Mouse (Mus musculus): ENCODE results near the gene Ace. TPM values are rescaled to one million over a fixed set of nuclear protein-coding genes. Genes with fewer than 3 reads are reported as not detected.

Ace gene
- polyA plus RNA-seq, 1 experiment = 8.5 TPM

DNA sequence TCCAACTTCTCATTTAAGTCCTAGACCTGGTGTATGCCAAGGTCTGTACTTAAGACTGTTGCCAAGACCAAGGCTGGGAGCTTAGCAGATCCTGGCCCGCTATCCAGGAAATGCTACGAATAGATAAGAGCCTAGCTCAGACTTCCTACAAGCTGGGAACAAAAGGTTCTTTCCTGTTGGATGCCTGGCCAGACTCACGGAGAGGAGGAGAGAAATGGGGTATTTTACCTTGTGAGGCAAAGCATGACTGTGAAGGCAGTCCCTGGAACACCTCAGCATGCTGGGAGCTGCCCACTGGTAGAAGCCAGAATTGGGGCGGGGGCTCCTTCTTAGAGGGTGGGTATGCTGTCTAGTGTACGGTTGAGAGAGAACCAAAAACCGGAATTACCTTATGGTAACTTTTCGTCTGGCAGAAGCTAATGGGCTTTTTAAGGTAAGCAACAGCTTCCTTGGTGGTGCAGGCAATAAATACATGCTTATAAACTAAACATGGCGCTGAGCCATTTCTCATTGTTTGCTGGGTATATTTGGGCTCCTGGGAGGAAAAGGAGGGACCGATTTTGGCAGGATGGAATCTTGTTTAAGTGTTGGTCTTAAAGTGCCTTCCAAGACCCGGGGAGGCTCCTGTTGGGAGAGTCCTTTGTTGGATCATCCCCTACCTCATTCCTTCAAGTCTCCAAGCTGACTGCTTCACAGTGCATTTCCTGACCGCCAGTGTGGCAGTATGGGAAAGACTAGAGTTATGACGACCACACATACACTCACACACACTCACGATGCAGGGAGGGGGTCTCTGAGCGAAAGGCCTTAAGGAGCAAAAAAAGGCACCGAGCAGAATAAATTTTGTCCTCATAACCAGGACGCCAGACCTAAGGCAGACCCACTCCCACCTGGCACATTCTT is 22.7 kb upstream of the Ace start:
- no peak for DNase-seq (ENCODE audit: extremely low spot score in 1 of 2, low spot score in 1 of 2)

- DNase-seq (ENCODE audit: extremely low spot score in 1 of 2, low spot score in 1 of 2) = no peak
Measured at GRCm38 (mm10) chr11:105946694-105947154, 21.0 kb upstream of the Ace start.

DNA sequence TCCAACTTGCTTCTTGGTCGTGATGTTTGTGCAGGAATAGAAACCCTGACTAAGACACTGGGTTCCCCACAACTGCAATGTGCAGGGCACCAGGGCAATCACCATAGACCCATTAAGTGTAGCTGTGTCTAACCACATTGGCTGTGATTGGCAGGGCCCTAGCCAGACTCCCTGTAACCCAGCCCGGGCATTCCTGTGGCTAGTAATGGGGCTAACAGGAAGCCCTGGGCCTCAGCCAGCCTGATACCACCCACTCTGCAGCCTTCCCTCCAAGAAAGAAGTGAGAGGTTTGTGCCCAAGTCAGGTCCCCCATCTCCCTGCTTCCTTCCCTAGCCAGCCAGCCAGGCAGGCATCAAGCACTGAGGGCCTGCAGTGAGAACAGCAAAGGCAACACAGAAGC is 19.5 kb upstream of the Ace start:
- no peak for DNase-seq (ENCODE audit: extremely low spot score in 1 of 2, low spot score in 1 of 2)

GRCm38 (mm10) chr11:105950519-105950918 is 17.2 kb upstream of the Ace start:
- no peak for DNase-seq (ENCODE audit: extremely low spot score in 1 of 2, low spot score in 1 of 2)

DNA sequence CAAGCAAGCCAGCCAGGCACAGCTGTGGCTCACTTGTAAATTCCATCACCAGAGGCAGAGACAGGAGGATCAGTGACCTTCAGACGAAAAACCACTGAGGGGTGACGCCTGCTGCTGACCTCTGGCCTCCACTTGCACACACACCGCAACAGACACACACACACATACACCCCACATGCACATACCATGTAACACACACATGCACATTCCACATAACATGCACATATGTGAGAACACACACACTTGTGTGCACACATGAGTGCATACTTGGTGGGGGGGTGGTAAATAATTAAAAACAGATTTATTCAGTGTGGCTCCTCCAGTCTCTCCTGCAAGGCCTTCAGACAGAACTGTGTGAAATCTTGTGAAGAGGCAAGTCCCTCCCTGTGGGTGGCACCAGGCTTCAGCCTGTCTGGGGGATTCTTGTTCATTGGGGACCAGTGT is 16.1 kb upstream of the Ace start:
- DNase-seq (ENCODE audit: extremely low spot score in 1 of 2, low spot score in 1 of 2) = no peak

DNA sequence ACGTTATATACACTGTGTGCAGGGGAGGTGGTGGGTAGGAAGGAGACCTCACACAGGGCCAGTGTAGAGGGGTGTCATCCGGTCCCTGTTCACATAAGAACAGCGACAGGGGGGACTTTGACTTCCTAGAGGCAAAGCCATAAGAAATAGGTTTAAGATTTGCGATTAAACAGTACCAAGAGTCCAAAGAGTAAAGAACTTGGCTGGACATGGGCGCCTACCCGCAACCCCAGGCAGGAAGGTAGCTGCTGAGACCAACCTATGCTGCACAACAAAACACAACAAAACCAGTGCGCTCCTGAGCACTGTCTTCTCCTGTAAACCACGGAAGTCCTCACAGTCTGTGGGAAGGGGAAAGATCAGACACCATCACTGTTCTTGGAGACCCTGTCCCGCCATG is 15.6 kb upstream of the Ace start:
- no peak for DNase-seq (ENCODE audit: extremely low spot score in 1 of 2, low spot score in 1 of 2)

DNA sequence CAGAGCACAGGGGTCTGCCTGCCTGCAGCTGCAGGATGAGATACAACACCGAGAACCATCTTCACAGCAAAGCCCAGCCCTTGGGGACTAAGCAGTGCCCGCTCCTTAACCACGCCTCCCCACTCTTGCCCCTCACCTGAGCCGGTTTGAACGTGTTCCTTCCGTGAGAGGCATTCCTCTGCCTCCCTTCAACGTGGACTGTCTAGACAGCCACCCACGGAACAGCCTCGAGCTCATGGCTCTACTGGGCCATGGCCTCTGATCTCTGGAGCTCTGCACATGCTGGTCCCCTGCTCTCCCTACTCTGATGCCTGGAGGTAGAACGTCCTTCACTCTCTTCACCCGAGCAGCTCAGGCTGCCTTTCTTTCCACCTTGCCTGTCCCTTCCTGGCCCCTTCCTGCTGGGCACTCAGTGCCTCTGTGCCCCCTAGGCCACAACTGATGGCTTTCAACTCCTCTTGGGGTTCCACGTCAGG is 14.8 kb upstream of the Ace start, which contains the start of gene Cyb561:
Gene Cyb561 (minus strand): TSS at position 426 of the 476 bp plus-strand sequence.
- no peak for DNase-seq (ENCODE audit: extremely low spot score in 1 of 2, low spot score in 1 of 2)

DNA sequence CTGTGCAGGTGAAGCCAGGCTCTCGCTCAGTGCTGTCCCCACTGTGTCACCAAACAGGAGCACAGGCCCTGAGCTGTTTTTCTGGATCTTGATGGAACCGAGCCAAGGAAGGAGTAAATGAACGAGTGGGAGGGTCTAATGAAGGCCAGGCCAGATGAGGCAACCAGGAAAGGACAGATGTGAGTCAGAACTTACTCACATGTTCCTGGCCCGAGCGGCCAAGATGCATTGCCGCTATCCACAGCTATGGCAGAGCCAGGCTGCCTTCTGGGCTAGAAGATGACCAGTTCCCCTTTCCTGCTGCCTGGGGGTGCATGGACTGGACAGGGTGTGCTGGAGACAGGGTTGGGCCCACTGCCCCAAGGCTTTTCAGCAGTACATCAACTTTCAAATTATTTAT is 14.3 kb upstream of the Ace start:
- no peak for DNase-seq (ENCODE audit: extremely low spot score in 1 of 2, low spot score in 1 of 2)

GRCm38 (mm10) chr11:105955815-105956430 is 11.8 kb upstream of the Ace start:
- no peak for DNase-seq (ENCODE audit: extremely low spot score in 1 of 2, low spot score in 1 of 2)

GRCm38 (mm10) chr11:105957501-105957900 is 10.2 kb upstream of the Ace start:
- no peak for DNase-seq (ENCODE audit: extremely low spot score in 1 of 2, low spot score in 1 of 2)

- DNase-seq (ENCODE audit: extremely low spot score in 1 of 2, low spot score in 1 of 2) = no peak
Measured at GRCm38 (mm10) chr11:105958566-105958965, 9.2 kb upstream of the Ace start.

- DNase-seq (ENCODE audit: extremely low spot score in 1 of 2, low spot score in 1 of 2) = peak in 1 of 2 experiments; percentile 63
Measured at GRCm38 (mm10) chr11:105959355-105959754, 8.4 kb upstream of the Ace start.

DNA sequence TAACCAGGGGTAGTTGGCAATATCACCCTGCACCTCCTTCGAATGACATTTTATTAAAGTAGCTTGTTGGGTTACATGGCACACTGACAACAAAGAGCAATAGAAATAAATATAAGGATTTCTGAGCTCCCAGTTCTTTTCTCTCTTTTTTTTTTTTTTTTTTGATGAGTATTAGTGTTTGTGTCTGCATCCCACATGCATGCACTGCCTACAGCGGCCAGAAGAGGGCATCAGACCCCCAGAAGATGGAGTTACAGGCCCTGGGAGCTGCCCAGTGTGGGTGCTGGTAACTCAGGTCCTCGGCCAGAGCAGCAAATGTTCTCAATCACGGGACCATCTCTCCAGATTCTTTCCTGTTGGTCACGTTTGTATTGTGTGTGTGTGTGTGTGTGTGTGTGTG is 3.1 kb upstream of the Ace start:
- no peak for DNase-seq (ENCODE audit: extremely low spot score in 1 of 2, low spot score in 1 of 2)

DNA sequence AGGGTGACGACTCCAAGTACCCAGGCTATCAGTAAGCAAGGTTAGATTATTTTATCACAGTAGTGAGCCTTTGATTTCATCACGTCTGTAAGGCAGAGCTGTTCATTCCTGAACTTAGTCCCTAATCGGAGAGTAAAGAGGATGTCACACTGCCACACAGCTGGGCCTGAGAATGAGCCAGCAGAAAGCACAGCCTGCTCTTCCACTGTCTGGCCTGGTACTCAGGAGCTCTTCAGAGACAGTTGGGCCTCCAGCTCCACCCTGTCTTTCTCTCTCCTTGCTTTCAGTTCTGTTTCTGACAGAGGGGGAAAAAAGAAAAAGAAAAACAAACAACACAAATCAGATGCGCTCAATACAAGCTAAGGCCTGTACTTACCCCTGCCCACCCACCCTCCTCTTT is 1.5 kb upstream of the Ace start:
- no peak for DNase-seq (ENCODE audit: extremely low spot score in 1 of 2, low spot score in 1 of 2)

GRCm38 (mm10) chr11:105968948-105969347 is 1.2 kb downstream of the Ace start:
- DNase-seq (ENCODE audit: extremely low spot score in 1 of 2, low spot score in 1 of 2) = no peak

GRCm38 (mm10) chr11:105969516-105969915 is 1.8 kb downstream of the Ace start:
- peak in 1 of 2 experiments; percentile 45 for DNase-seq (ENCODE audit: extremely low spot score in 1 of 2, low spot score in 1 of 2)

- no peak for DNase-seq (ENCODE audit: extremely low spot score in 1 of 2, low spot score in 1 of 2)
Measured at GRCm38 (mm10) chr11:105974593-105974992, 6.8 kb downstream of the Ace start.

DNA sequence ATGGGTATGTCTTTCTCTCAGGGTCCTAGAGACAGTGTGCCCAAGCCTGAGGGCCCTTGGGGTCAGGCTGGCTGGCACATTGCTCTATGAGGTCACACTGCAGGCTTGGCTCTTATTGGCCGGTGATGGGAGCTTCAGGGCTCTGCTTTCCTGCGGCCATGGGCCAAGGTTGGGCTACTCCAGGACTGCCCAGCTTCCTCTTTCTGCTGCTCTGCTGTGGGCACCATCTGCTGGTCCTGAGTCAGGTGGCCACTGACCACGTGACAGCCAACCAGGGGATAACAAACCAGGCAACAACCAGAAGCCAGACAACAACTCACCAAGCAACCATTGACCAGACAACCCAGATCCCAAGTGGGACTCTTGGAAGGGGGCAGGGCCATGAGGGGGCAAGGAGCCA is 7.3 kb downstream of the Ace start:
- DNase-seq (ENCODE audit: extremely low spot score in 1 of 2, low spot score in 1 of 2) = no peak

GRCm38 (mm10) chr11:105975636-105976035 is 7.9 kb downstream of the Ace start:
- no peak for DNase-seq (ENCODE audit: extremely low spot score in 1 of 2, low spot score in 1 of 2)

GRCm38 (mm10) chr11:105978232-105978631 is 10.5 kb downstream of the Ace start:
- no peak for DNase-seq (ENCODE audit: extremely low spot score in 1 of 2, low spot score in 1 of 2)

GRCm38 (mm10) chr11:105978634-105979033 is 10.9 kb downstream of the Ace start:
- DNase-seq (ENCODE audit: extremely low spot score in 1 of 2, low spot score in 1 of 2) = no peak

- DNase-seq (ENCODE audit: extremely low spot score in 1 of 2, low spot score in 1 of 2) = no peak
Measured at GRCm38 (mm10) chr11:105984452-105984851, 16.7 kb downstream of the Ace start.

Data from frontal cortex, adult 2 months (tissue).